Mouse (Mus musculus) spleen, adult 2 months (tissue): Measurements from ENCODE around the gene Rhbdl1.

Source experiments
- CTCF ChIP-seq: fragments of 200-500 bp; IDR thresholded peaks from 2 replicates; pipeline ENCODE4 v1.5.1; 2011; ENCODE audit warnings: mild to moderate bottlenecking, inconsistent platforms; ENCODE audit not compliant: insufficient read depth, insufficient read length, insufficient replicate concordance; ENCODE audit errors: extremely low read depth
- POLR2A ChIP-seq: fragments of 200-500 bp; IDR thresholded peaks from 2 replicates; pipeline ENCODE4 v1.6.1; 2011; ENCODE audit warnings: low read depth, low read length, inconsistent platforms

- TF ChIP-seq CTCF = no peak
- TF ChIP-seq POLR2A = no peak
Measured at GRCm38 (mm10) chr17:25795609-25796092, 41.4 kb downstream of the Rhbdl1 start, which contains the start of gene AC134908.4.
